Mouse (Mus musculus): ENCODE data around the gene Rsf1. TPM values are rescaled to one million over a fixed set of nuclear protein-coding genes. Genes with fewer than 3 reads are reported as not detected.

Rsf1 gene
- total RNA-seq, 2 experiments from 2014 or later: 11.0 to 21.8 TPM

Other genes with a start within 250 kb of the Rsf1 start
- 0.38 TPM in 1 of 2 replicates, not detected in the other for gene Usp35, start 247.9 kb upstream of the Rsf1 start, total RNA-seq (2015; ENCODE audit: low replicate concordance)
- gene Usp35, start 247.9 kb upstream of the Rsf1 start, total RNA-seq (2017; ENCODE audit: low replicate concordance): 0.26 and 0.28 TPM in 2 replicates
- 0.42 TPM in 1 of 2 replicates, not detected in the other for gene Kctd21, start 247.6 kb upstream of the Rsf1 start, total RNA-seq (2015; ENCODE audit: low replicate concordance)
- gene Kctd21, start 247.6 kb upstream of the Rsf1 start, total RNA-seq (2017; ENCODE audit: low replicate concordance): 0.14 and 0.43 TPM in 2 replicates
- gene Alg8, start 208.3 kb upstream of the Rsf1 start, total RNA-seq (2015; ENCODE audit: low replicate concordance): 9.4 and 25.7 TPM in 2 replicates
- 2.9 and 10.2 TPM in 2 replicates for gene Alg8, start 208.3 kb upstream of the Rsf1 start, total RNA-seq (2017; ENCODE audit: low replicate concordance)
- 53.5 and 57.6 TPM in 2 replicates for gene Ndufc2, start 179.9 kb upstream of the Rsf1 start, total RNA-seq (2015; ENCODE audit: low replicate concordance)
- 20.5 and 80.0 TPM in 2 replicates for gene Ndufc2, start 179.9 kb upstream of the Rsf1 start, total RNA-seq (2017; ENCODE audit: low replicate concordance)
- gene Thrsp, start 162.2 kb upstream of the Rsf1 start, total RNA-seq (2015; ENCODE audit: low replicate concordance): not detected in 2 replicates
- gene Thrsp, start 162.2 kb upstream of the Rsf1 start, total RNA-seq (2017; ENCODE audit: low replicate concordance): not detected in 2 replicates
- 26.1 and 51.9 TPM in 2 replicates for gene Kctd14, start 128.6 kb upstream of the Rsf1 start, total RNA-seq (2015; ENCODE audit: low replicate concordance)
- gene Kctd14, start 128.6 kb upstream of the Rsf1 start, total RNA-seq (2017; ENCODE audit: low replicate concordance): 22.4 and 34.0 TPM in 2 replicates
- 30.9 and 39.2 TPM in 2 replicates for gene Ints4, start 98.9 kb upstream of the Rsf1 start, total RNA-seq (2015; ENCODE audit: low replicate concordance)
- 11.2 and 19.9 TPM in 2 replicates for gene Ints4, start 98.9 kb upstream of the Rsf1 start, total RNA-seq (2017; ENCODE audit: low replicate concordance)
- 5.2 and 6.1 TPM in 2 replicates for gene Aamdc, start 392 bp upstream of the Rsf1 start, total RNA-seq (2015; ENCODE audit: low replicate concordance)
- 1.0 and 1.7 TPM in 2 replicates for gene Aamdc, start 392 bp upstream of the Rsf1 start, total RNA-seq (2017; ENCODE audit: low replicate concordance)
- gene Clns1a, start 116.7 kb downstream of the Rsf1 start, total RNA-seq (2015; ENCODE audit: low replicate concordance): 10.2 and 28.0 TPM in 2 replicates
- gene Clns1a, start 116.7 kb downstream of the Rsf1 start, total RNA-seq (2017; ENCODE audit: low replicate concordance): 27.5 and 32.1 TPM in 2 replicates
- gene Aqp11, start 158.4 kb downstream of the Rsf1 start, total RNA-seq (2015; ENCODE audit: low replicate concordance): 3.5 TPM in 1 of 2 replicates, not detected in the other
- 0.34 and 2.1 TPM in 2 replicates for gene Aqp11, start 158.4 kb downstream of the Rsf1 start, total RNA-seq (2017; ENCODE audit: low replicate concordance)
- gene Pak1, start 208.7 kb downstream of the Rsf1 start, total RNA-seq (2015; ENCODE audit: low replicate concordance): 13.6 and 14.0 TPM in 2 replicates
- gene Pak1, start 208.7 kb downstream of the Rsf1 start, total RNA-seq (2017; ENCODE audit: low replicate concordance): 9.3 and 14.5 TPM in 2 replicates